Mouse (Mus musculus): ENCODE data around the gene Tomt.

DNA sequence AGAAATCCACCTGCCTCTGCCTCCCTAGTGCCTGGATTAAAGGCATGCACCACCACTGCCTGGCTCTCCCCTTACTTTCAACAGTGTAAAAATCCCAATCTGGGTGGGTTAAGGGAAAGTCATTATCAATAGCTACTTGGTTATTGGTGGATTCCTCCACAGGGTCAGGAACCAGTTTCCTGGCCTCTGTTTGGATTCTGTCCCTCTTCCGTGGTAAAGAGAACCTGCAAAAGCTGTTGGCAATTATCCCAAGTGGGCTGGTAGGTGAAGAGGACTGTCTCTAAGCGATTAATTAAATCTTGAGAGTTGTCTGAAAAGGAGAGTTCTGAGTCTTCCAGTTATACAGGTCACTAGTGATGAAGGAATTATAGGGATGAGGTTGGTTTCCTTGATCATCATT lies 32.2 kb upstream of the Tomt start:
- TF ChIP-seq CTCF (IDR thresholded peaks at IDR 0.05; ENCODE audit: low read depth): no peak
- no peak for TF ChIP-seq EP300 (IDR thresholded peaks at IDR 0.05; ENCODE audit: low read depth)

All from heart, postnatal 0 days (tissue).